Mouse (Mus musculus) CD4-positive, CD25-positive, alpha-beta regulatory T cell, adult 9 weeks (primary cell): ENCODE measurements around the gene Raly. TPM values are rescaled to one million over a fixed set of nuclear protein-coding genes. Genes with fewer than 3 reads are reported as not detected.

ENCODE experiments used
- polyA plus RNA-seq: library from polyadenylated mRNA; unstranded; fragments of 100-300 nt; shearing (Covaris generic); gene quantifications from one replicate; pipeline ENCODE4 v1.2.1, GENCODE M21; 2017

The Raly gene
- polyA plus RNA-seq: 18.0 TPM

GRCm38 (mm10) chr2:154790656-154791483, at the start of gene Raly, which contains the start of gene a:
Gene Raly, plus strand, starts transcription at chr2:154791096.
Gene a, plus strand, starts transcription at chr2:154791402.

DNA sequence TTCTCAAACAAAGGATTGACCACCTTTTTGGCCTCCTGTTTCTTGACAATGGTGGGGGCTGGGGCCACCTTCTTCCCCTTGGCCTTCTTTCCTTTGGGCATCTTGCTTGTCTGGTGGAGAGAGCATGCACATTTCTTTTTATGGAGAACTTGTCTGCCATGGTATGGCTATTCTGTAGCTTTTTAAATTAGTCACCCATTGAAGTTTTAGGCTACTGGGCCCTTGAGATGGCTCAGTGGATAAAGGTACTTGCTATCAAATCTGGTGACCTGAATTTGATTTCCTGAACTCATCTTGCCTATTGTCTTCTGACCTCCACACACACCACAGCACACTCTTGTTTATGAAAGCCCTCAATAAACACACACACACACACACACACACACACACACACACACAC, 21.0 kb upstream of the Raly start, which contains the start of gene Gm14214:
Gm14214 (minus strand) TSS at position 101 of the 400 bp plus-strand sequence.

GRCm38 (mm10) chr2:154892201-154893044, 101.5 kb downstream of the Raly start, which contains the start of gene Eif2s2:
Gene Eif2s2, minus strand, starts transcription at chr2:154892935.

Other genes with a start within 250 kb of the Raly start
- gene 1700003F12Rik, start 244.0 kb upstream of the Raly start, polyA plus RNA-seq: not detected
- gene Actl10, start 239.3 kb upstream of the Raly start, polyA plus RNA-seq: not detected
- 0.66 TPM for gene Necab3, start 232.2 kb upstream of the Raly start, polyA plus RNA-seq
- 0.65 TPM for gene E2f1, start 221.2 kb upstream of the Raly start, polyA plus RNA-seq
- gene Pxmp4, start 187.4 kb upstream of the Raly start, polyA plus RNA-seq: 31.1 TPM
- 0.45 TPM for gene Zfp341, start 177.8 kb upstream of the Raly start, polyA plus RNA-seq
- not detected for gene 4930519P11Rik, start 177.7 kb upstream of the Raly start, polyA plus RNA-seq
- 5.7 TPM for gene Chmp4b, start 139.4 kb upstream of the Raly start, polyA plus RNA-seq
- gene Gm14214, start 21.1 kb upstream of the Raly start, polyA plus RNA-seq: not detected
- not detected for gene a, start 306 bp downstream of the Raly start, polyA plus RNA-seq
- 54.6 TPM for gene Eif2s2, start 101.8 kb downstream of the Raly start, polyA plus RNA-seq
- gene Gm14226, start 227.2 kb downstream of the Raly start, polyA plus RNA-seq: not detected